Mouse (Mus musculus) limb, embryonic 15.5 days (tissue): ENCODE measurements at regions not wholly inside any gene's neighbourhood (a gene's known extent, or its start where the extent isn't known, plus 50 kb on each side); places are given as distances from the start of the nearest gene placed in this dataset.

ENCODE experiments used
- ATAC-seq: fragments of 200-750 bp; cut with Nextera tagmentation; 2 replicates; pipeline ENCODE4 v1.8.0; 2017; ENCODE audit warnings: low read depth, moderate TSS enrichment; ENCODE audit not compliant: insufficient number of reproducible peaks, low FRiP score, low TSS enrichment
- H3K27ac ChIP-seq: fragments of 300-500 bp; sonication (generic); 2 replicates; pipeline ENCODE4 v1.5.1; 2015; ENCODE audit warnings: moderate library complexity, mild to moderate bottlenecking, inconsistent platforms
- H3K27me3 ChIP-seq: fragments of 300-500 bp; sonication (generic); 2 replicates; pipeline ENCODE4 v1.6.1; 2015; ENCODE audit warnings: inconsistent platforms
- H3K36me3 ChIP-seq: fragments of 300-500 bp; sonication (generic); 2 replicates; pipeline ENCODE4 v1.6.1; 2015; ENCODE audit warnings: inconsistent platforms
- H3K4me1 ChIP-seq: fragments of 300-500 bp; sonication (generic); 2 replicates; pipeline ENCODE4 v1.6.1; 2015; ENCODE audit warnings: inconsistent platforms
- H3K4me2 ChIP-seq: fragments of 300-500 bp; sonication (generic); 2 replicates; pipeline ENCODE4 v1.6.1; 2015; ENCODE audit warnings: mild to moderate bottlenecking, inconsistent platforms
- H3K4me3 ChIP-seq: fragments of 300-500 bp; sonication (generic); 2 replicates; pipeline ENCODE4 v1.5.1; 2015; ENCODE audit warnings: mild to moderate bottlenecking, inconsistent platforms
- H3K9ac ChIP-seq: fragments of 300-500 bp; sonication (generic); 2 replicates; pipeline ENCODE4 v1.6.1; 2015; ENCODE audit warnings: inconsistent platforms
- H3K9me3 ChIP-seq: fragments of 300-500 bp; sonication (generic); 2 replicates; pipeline ENCODE4 v1.6.1; 2016; ENCODE audit warnings: inconsistent platforms
- WGBS: fragments of 180-500 bp; shearing (Covaris S2); methylation state at CpG from one replicate; pipeline ENCODE4 v1.1.7; 2015; 5-methylcytosine and 5-hydroxymethylcytosine counted together

- no peak for ATAC-seq
- H3K9ac ChIP-seq: no peak overlapping the region
- H3K4me2 ChIP-seq: no peak overlapping the region
- H3K27me3 ChIP-seq: no peaks in the 10 kb centered on the region
- 56% methylated on average over 7 of the region's 7 CpGs for WGBS
- no peaks in the 10 kb centered on the region for H3K9me3 ChIP-seq
- H3K27ac ChIP-seq: no peak overlapping the region
- H3K4me3 ChIP-seq: no peak overlapping the region
- no peaks in the 10 kb centered on the region for H3K4me1 ChIP-seq
- no peaks in the 10 kb centered on the region for H3K36me3 ChIP-seq
Measured at GRCm38 (mm10) chr16:65916831-65917230, 101.8 kb downstream of the Vgll3 start.

- H3K4me3 ChIP-seq: no peak overlapping the region
- WGBS: 20% methylated on average over 1 of the region's 1 CpGs
- no peaks in the 10 kb centered on the region for H3K27me3 ChIP-seq
- no peaks in the 10 kb centered on the region for H3K36me3 ChIP-seq
- no peak for ATAC-seq
- no peak overlapping the region for H3K9ac ChIP-seq
- H3K4me2 ChIP-seq: no peak overlapping the region
- no peaks in the 10 kb centered on the region for H3K9me3 ChIP-seq
- no peaks in the 10 kb centered on the region for H3K4me1 ChIP-seq
- no peak overlapping the region for H3K27ac ChIP-seq
Measured at GRCm38 (mm10) chr16:65925986-65926385, 110.9 kb downstream of the Vgll3 start.

DNA sequence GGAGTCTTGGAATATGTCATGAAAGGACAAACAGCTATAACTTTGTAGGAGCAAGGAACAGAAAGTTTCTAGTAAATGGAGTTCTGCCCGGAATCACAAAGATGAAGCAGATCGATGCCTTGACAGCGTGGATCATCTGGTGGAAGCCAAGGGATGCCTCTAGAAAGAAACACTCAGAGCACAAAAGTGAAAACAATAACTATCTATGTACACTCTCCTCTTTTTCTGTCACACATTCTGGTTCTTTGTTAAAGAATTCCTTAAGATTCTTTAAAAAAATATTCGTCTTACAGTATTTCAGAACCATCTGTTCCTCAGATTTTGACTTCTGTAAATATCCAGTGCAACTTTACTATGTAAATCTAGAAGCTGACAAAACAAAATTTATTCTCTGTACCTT lies 148.8 kb downstream of the Vgll3 start:
- no peaks in the 10 kb centered on the region for H3K36me3 ChIP-seq
- H3K9ac ChIP-seq: no peak overlapping the region
- no peaks in the 10 kb centered on the region for H3K9me3 ChIP-seq
- H3K4me3 ChIP-seq: no peak overlapping the region
- no peak overlapping the region for H3K4me2 ChIP-seq
- no peak for ATAC-seq
- no peaks in the 10 kb centered on the region for H3K27me3 ChIP-seq
- WGBS: 80% methylated on average over 4 of the region's 4 CpGs
- H3K4me1 ChIP-seq: no peaks in the 10 kb centered on the region
- H3K27ac ChIP-seq: no peak overlapping the region

GRCm38 (mm10) chr16:65964260-65964659 lies 149.2 kb downstream of the Vgll3 start:
- WGBS: 31% methylated on average over 1 of the region's 1 CpGs
- Histone ChIP-seq H3K4me2 (no peak overlapping the region), H3K9ac (no peak overlapping the region), H3K4me1 (no peaks in the 10 kb centered on the region), H3K27me3 (no peaks in the 10 kb centered on the region), H3K9me3 (no peaks in the 10 kb centered on the region), H3K4me3 (no peak overlapping the region), H3K27ac (no peak overlapping the region), H3K36me3 (no peaks in the 10 kb centered on the region)
- no peak for ATAC-seq

GRCm38 (mm10) chr16:65977075-65977474 lies 162.0 kb downstream of the Vgll3 start:
- no peaks in the 10 kb centered on the region for H3K36me3 ChIP-seq
- ATAC-seq: no peak
- no peaks in the 10 kb centered on the region for H3K27me3 ChIP-seq
- H3K4me1 ChIP-seq: no peaks in the 10 kb centered on the region
- no peak overlapping the region for H3K9ac ChIP-seq
- no peak overlapping the region for H3K4me2 ChIP-seq
- no peaks in the 10 kb centered on the region for H3K9me3 ChIP-seq
- H3K4me3 ChIP-seq: no peak overlapping the region
- no peak overlapping the region for H3K27ac ChIP-seq
- 63% methylated on average over 4 of the region's 4 CpGs for WGBS

DNA sequence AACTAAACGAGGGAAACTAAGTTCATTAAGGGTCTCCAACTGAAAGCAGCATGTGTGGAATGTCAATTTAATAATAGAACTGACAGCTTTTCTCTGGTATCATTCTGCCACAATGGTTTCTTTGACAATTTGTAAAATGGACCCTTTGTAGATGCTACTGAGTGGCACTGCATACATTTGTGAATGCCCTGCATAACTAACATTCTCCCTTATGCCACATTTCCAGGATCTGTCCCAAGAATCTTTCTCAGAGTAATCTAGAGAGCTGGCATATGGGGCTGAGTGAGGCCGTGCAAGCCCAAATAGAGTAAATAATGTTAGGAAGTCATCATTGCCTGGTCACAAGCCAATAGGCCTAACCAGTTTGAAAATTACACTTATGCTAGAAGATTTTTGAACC lies 172.1 kb downstream of the Vgll3 start:
- Histone ChIP-seq H3K27me3 (no peaks in the 10 kb centered on the region), H3K27ac (no peak overlapping the region), H3K4me2 (no peak overlapping the region), H3K36me3 (no peaks in the 10 kb centered on the region), H3K4me1 (no peaks in the 10 kb centered on the region), H3K9me3 (no peaks in the 10 kb centered on the region), H3K4me3 (no peak overlapping the region), H3K9ac (no peak overlapping the region)
- 57% methylated on average over 2 of the region's 2 CpGs for WGBS
- ATAC-seq: no peak

- H3K36me3 ChIP-seq: no peaks in the 10 kb centered on the region
- no peaks in the 10 kb centered on the region for H3K9me3 ChIP-seq
- H3K4me2 ChIP-seq: no peak overlapping the region
- WGBS: 78% methylated on average over 1 of the region's 1 CpGs
- no peak overlapping the region for H3K27ac ChIP-seq
- no peak overlapping the region for H3K4me3 ChIP-seq
- no peaks in the 10 kb centered on the region for H3K27me3 ChIP-seq
- ATAC-seq: no peak
- peaks cover 3% of the 10 kb centered on the region; the same call in 1 of the 2 replicates for H3K4me1 ChIP-seq
- H3K9ac ChIP-seq: no peak overlapping the region
Measured at GRCm38 (mm10) chr16:65999343-65999742, 184.3 kb downstream of the Vgll3 start.

DNA sequence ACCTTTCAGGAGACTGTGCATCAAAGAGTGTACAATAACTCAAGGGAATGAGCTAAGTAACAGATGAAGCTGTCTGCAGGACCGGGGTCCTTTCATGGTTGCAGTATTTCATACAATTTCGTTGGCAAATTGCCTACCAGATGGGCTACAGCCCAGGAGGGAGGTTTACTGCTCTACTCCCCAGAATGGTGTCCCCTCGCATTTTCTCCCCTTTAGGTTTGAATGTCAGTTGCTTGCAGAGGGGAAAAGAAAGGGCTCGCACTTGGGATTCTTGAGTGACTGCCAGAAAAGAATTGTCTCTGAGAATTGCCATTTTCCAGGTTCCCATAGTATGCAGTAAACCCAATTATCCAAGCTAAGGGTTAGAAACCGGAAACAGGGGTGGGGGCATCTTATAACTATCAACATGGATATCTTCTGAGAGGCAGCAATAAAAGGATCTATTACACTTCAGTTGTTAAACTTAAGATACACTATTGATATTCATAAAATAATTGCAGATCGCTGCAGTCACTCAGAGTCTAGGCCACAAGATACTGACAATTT lies 185.7 kb downstream of the Vgll3 start:
- H3K4me3 ChIP-seq: no peak overlapping the region
- no peak overlapping the region for H3K27ac ChIP-seq
- no peak for ATAC-seq
- H3K9ac ChIP-seq: no peak overlapping the region
- no peaks in the 10 kb centered on the region for H3K36me3 ChIP-seq
- H3K4me1 ChIP-seq: peaks cover 3% of the 10 kb centered on the region; the same call in 1 of the 2 replicates
- H3K4me2 ChIP-seq: no peak overlapping the region
- H3K27me3 ChIP-seq: no peaks in the 10 kb centered on the region
- 38% methylated on average over 6 of the region's 6 CpGs for WGBS
- no peaks in the 10 kb centered on the region for H3K9me3 ChIP-seq

DNA sequence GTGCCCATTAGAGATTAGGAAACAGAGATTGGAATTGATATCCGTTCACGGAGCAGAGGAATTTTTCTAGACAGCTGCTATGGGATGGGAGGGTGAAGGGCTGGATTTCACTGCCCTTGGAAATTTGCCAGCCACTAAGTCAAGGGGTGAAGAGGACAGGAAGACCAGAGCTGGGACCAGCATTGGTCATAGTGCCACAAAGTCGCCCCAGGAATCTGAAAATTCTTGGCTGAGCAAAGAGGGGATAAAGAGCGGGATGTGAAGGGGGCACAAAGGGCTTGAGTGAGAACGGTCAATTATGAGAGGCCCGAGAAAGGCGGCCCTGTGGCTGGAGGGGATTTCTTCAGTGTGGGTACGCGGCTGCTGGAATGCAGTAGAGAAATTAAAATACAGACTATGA lies 189.6 kb downstream of the Vgll3 start:
- Histone ChIP-seq H3K27ac (no peak overlapping the region), H3K4me3 (no peak overlapping the region), H3K4me2 (no peak overlapping the region), H3K4me1 (peaks cover 3% of the 10 kb centered on the region; the same call in 1 of the 2 replicates), H3K27me3 (no peaks in the 10 kb centered on the region), H3K9me3 (no peaks in the 10 kb centered on the region), H3K9ac (no peak overlapping the region), H3K36me3 (no peaks in the 10 kb centered on the region)
- peak; percentile 14; the same call in 1 of the 2 replicates for ATAC-seq
- WGBS: 63% methylated on average over 9 of the region's 9 CpGs

DNA sequence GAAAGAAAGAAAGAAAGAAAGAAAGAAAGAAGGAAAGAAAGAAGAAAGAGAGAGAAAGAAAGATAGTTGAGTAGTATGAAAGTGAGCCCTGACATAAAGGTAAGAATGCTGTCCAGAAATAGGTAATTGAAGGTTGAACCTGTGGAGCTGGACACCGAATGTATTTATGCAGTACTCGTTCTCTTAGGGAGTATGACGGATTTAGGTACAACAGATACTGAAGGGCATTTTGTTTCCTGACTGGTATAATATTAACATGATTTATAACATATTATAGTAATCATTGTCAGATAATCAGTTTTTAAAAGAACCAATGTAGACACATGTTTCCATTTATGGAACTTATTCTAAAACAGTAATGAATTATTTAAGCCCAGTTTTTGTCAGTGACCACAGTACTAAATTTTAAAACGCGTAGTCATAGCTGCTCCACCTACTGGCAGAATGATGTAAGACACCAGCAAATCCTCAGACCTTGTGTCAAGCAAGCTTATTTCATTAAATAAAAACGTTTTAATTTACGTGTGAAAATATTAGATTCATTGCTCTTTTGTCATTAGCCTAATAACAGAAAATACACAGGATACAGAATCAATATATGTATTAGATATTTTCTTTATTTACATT lies 191.0 kb downstream of the Vgll3 start:
- Histone ChIP-seq H3K4me2 (no peak overlapping the region), H3K9me3 (no peaks in the 10 kb centered on the region), H3K27ac (no peak overlapping the region), H3K4me3 (no peak overlapping the region), H3K27me3 (no peaks in the 10 kb centered on the region), H3K9ac (no peak overlapping the region), H3K36me3 (no peaks in the 10 kb centered on the region), H3K4me1 (no peaks in the 10 kb centered on the region)
- 45% methylated on average over 7 of the region's 7 CpGs for WGBS
- no peak for ATAC-seq

- no peaks in the 10 kb centered on the region for H3K9me3 ChIP-seq
- no peak overlapping the region for H3K27ac ChIP-seq
- H3K4me2 ChIP-seq: no peak overlapping the region
- no peak overlapping the region for H3K9ac ChIP-seq
- H3K27me3 ChIP-seq: no peaks in the 10 kb centered on the region
- ATAC-seq: no peak
- H3K36me3 ChIP-seq: no peaks in the 10 kb centered on the region
- H3K4me3 ChIP-seq: no peak overlapping the region
- H3K4me1 ChIP-seq: no peaks in the 10 kb centered on the region
- WGBS: 14% methylated on average over 2 of the region's 2 CpGs
Measured at GRCm38 (mm10) chr16:66013608-66014007, 198.6 kb downstream of the Vgll3 start.

GRCm38 (mm10) chr16:66014861-66015602 lies 200.0 kb downstream of the Vgll3 start:
- 47% methylated on average over 5 of the region's 5 CpGs for WGBS

More at GRCm38 (mm10) chr16:66014861-66015602, 200.0 kb downstream of the Vgll3 start:
- no peaks in the 10 kb centered on the region for H3K36me3 ChIP-seq
- H3K27ac ChIP-seq: no peak overlapping the region
- H3K27me3 ChIP-seq: no peaks in the 10 kb centered on the region
- no peak overlapping the region for H3K4me3 ChIP-seq
- ATAC-seq: no peak
- no peaks in the 10 kb centered on the region for H3K9me3 ChIP-seq
- H3K4me2 ChIP-seq: no peak overlapping the region
- H3K9ac ChIP-seq: no peak overlapping the region
- H3K4me1 ChIP-seq: no peaks in the 10 kb centered on the region
